Mouse (Mus musculus): Measurements from ENCODE around the gene Eya2. TPM values are rescaled to one million over a fixed set of nuclear protein-coding genes. Genes with fewer than 3 reads are reported as not detected.
A peak's percentile ranks its signal among the peaks of the same experiment; 100 is the strongest.
"Not testable (repeated sequence)": the region's sequence is repeated elsewhere in the genome, so short reads cannot be mapped to it uniquely, and the experiment has no call there.

Eya2 gene
- polyA plus RNA-seq (2015; fragmentation: Nextera tagmentation; extraction: Ambion mirVana), result 15.5 and 21.6 TPM in 2 replicates

GRCm38 (mm10) chr2:165594907-165595675, at the start of gene Eya2:
TSS of gene Eya2 (plus strand) at chr2:165595032.
- peak within 1 kb of the TSS; percentile 24; the same call in 1 of the 2 replicates for H3K27ac ChIP-seq (replicated peaks)
- H3K4me1 ChIP-seq (replicated peaks; ENCODE audit: control insufficient read depth, insufficient read depth), result no peaks in the 10 kb centered on the region
- peak within 1 kb of the TSS; percentile 74 for H3K4me2 ChIP-seq (replicated peaks; ENCODE audit: low read depth)
- H3K9ac ChIP-seq (ENCODE audit: low read length), result peak within 1 kb of the TSS; percentile 67
- DNase-seq (ENCODE audit: low spot score) (peak; percentile 61), ATAC-seq (ENCODE audit: low FRiP score, low TSS enrichment) (peak; percentile 64)
- H3K4me3 ChIP-seq (ENCODE audit: low read depth, low read length), result peak within 1 kb of the TSS; percentile 55
- H3K9me3 ChIP-seq (ENCODE audit: control insufficient read depth, low read length), result no peaks in the 10 kb centered on the region
- H3K36me3 ChIP-seq (ENCODE audit: control insufficient read depth, insufficient read depth, low read length), result no peaks in the 10 kb centered on the region
- TF ChIP-seq EP300 (optimal IDR thresholded peaks at IDR 0.05) (no peak), CTCF (IDR thresholded peaks at IDR 0.05; ENCODE audit: low read depth) (no peak)
- H3K27me3 ChIP-seq (ENCODE audit: control insufficient read depth, insufficient read depth, low read length), result no peaks in the 10 kb centered on the region
- 1% methylated on average over 54 of the region's 83 CpGs for WGBS

GRCm38 (mm10) chr2:165545687-165546086, 49.1 kb upstream of the Eya2 start:
- H3K27me3 ChIP-seq (ENCODE audit: control insufficient read depth, insufficient read depth, low read length), result no peaks in the 10 kb centered on the region
- DNase-seq (ENCODE audit: low spot score) (no peak), ATAC-seq (ENCODE audit: low FRiP score, low TSS enrichment) (no peak)
- H3K4me1 ChIP-seq (replicated peaks; ENCODE audit: control insufficient read depth, insufficient read depth), result no peaks in the 10 kb centered on the region
- H3K9ac ChIP-seq (ENCODE audit: low read length), result no peak overlapping the region
- no peaks in the 10 kb centered on the region for H3K9me3 ChIP-seq (ENCODE audit: control insufficient read depth, low read length)
- H3K4me3 ChIP-seq (ENCODE audit: low read depth, low read length), result no peak overlapping the region
- no peaks in the 10 kb centered on the region for H3K36me3 ChIP-seq (ENCODE audit: control insufficient read depth, insufficient read depth, low read length)
- TF ChIP-seq EP300 (optimal IDR thresholded peaks at IDR 0.05) (no peak), CTCF (IDR thresholded peaks at IDR 0.05; ENCODE audit: low read depth) (no peak)
- no peak overlapping the region for H3K4me2 ChIP-seq (replicated peaks; ENCODE audit: low read depth)
- no peak overlapping the region for H3K27ac ChIP-seq (replicated peaks)
- WGBS, result 83% methylated on average over 2 of the region's 2 CpGs

GRCm38 (mm10) chr2:165546341-165546740, 48.5 kb upstream of the Eya2 start:
- H3K27ac ChIP-seq (replicated peaks), result no peak overlapping the region
- no peaks in the 10 kb centered on the region for H3K4me1 ChIP-seq (replicated peaks; ENCODE audit: control insufficient read depth, insufficient read depth)
- H3K27me3 ChIP-seq (ENCODE audit: control insufficient read depth, insufficient read depth, low read length), result no peaks in the 10 kb centered on the region
- H3K4me2 ChIP-seq (replicated peaks; ENCODE audit: low read depth), result no peak overlapping the region
- H3K9me3 ChIP-seq (ENCODE audit: control insufficient read depth, low read length), result no peaks in the 10 kb centered on the region
- no peak for ATAC-seq (ENCODE audit: low FRiP score, low TSS enrichment)
- no peak for DNase-seq (ENCODE audit: low spot score)
- no peaks in the 10 kb centered on the region for H3K36me3 ChIP-seq (ENCODE audit: control insufficient read depth, insufficient read depth, low read length)
- H3K9ac ChIP-seq (ENCODE audit: low read length), result no peak overlapping the region
- H3K4me3 ChIP-seq (ENCODE audit: low read depth, low read length), result no peak overlapping the region
- WGBS, result 65% methylated on average over 8 of the region's 8 CpGs
- no peak for TF ChIP-seq EP300 (optimal IDR thresholded peaks at IDR 0.05)
- no peak for TF ChIP-seq CTCF (IDR thresholded peaks at IDR 0.05; ENCODE audit: low read depth)

- no peaks in the 10 kb centered on the region for H3K36me3 ChIP-seq (ENCODE audit: control insufficient read depth, insufficient read depth, low read length)
- no peak overlapping the region for H3K27ac ChIP-seq (replicated peaks)
- DNase-seq (ENCODE audit: low spot score) (no peak), ATAC-seq (ENCODE audit: low FRiP score, low TSS enrichment) (no peak)
- H3K9me3 ChIP-seq (ENCODE audit: control insufficient read depth, low read length), result no peaks in the 10 kb centered on the region
- H3K4me3 ChIP-seq (ENCODE audit: low read depth, low read length), result no peak overlapping the region
- 50% methylated on average over 9 of the region's 9 CpGs for WGBS
- TF ChIP-seq EP300 (optimal IDR thresholded peaks at IDR 0.05) (no peak), CTCF (IDR thresholded peaks at IDR 0.05; ENCODE audit: low read depth) (no peak)
- H3K4me1 ChIP-seq (replicated peaks; ENCODE audit: control insufficient read depth, insufficient read depth), result no peaks in the 10 kb centered on the region
- no peak overlapping the region for H3K9ac ChIP-seq (ENCODE audit: low read length)
- no peaks in the 10 kb centered on the region for H3K27me3 ChIP-seq (ENCODE audit: control insufficient read depth, insufficient read depth, low read length)
- H3K4me2 ChIP-seq (replicated peaks; ENCODE audit: low read depth), result no peak overlapping the region
Observed at GRCm38 (mm10) chr2:165547410-165547809, 47.4 kb upstream of the Eya2 start.

GRCm38 (mm10) chr2:165548627-165549026, 46.2 kb upstream of the Eya2 start:
- WGBS, result 77% methylated on average over 6 of the region's 6 CpGs
- TF ChIP-seq CTCF (IDR thresholded peaks at IDR 0.05; ENCODE audit: low read depth) (no peak), EP300 (optimal IDR thresholded peaks at IDR 0.05) (no peak)
- no peak overlapping the region for H3K4me2 ChIP-seq (replicated peaks; ENCODE audit: low read depth)
- DNase-seq (ENCODE audit: low spot score), result no peak
- H3K4me1 ChIP-seq (replicated peaks; ENCODE audit: control insufficient read depth, insufficient read depth), result no peaks in the 10 kb centered on the region
- H3K4me3 ChIP-seq (ENCODE audit: low read depth, low read length), result no peak overlapping the region
- H3K36me3 ChIP-seq (ENCODE audit: control insufficient read depth, insufficient read depth, low read length), result no peaks in the 10 kb centered on the region
- no peak overlapping the region for H3K27ac ChIP-seq (replicated peaks)
- H3K9me3 ChIP-seq (ENCODE audit: control insufficient read depth, low read length), result no peaks in the 10 kb centered on the region
- H3K27me3 ChIP-seq (ENCODE audit: control insufficient read depth, insufficient read depth, low read length), result no peaks in the 10 kb centered on the region
- no peak overlapping the region for H3K9ac ChIP-seq (ENCODE audit: low read length)
- ATAC-seq (ENCODE audit: low FRiP score, low TSS enrichment), result no peak

- not testable (repeated sequence) for H3K4me3 ChIP-seq (ENCODE audit: low read depth, low read length); H3K27me3 ChIP-seq (ENCODE audit: control insufficient read depth, insufficient read depth, low read length); DNase-seq (ENCODE audit: low spot score); H3K4me2 ChIP-seq (replicated peaks; ENCODE audit: low read depth); ATAC-seq (ENCODE audit: low FRiP score, low TSS enrichment); H3K27ac ChIP-seq (replicated peaks); H3K36me3 ChIP-seq (ENCODE audit: control insufficient read depth, insufficient read depth, low read length); H3K9ac ChIP-seq (ENCODE audit: low read length); H3K4me1 ChIP-seq (replicated peaks; ENCODE audit: control insufficient read depth, insufficient read depth); H3K9me3 ChIP-seq (ENCODE audit: control insufficient read depth, low read length)
- WGBS, result 77% methylated on average over 7 of the region's 7 CpGs
- peak; percentile 55 for TF ChIP-seq CTCF (IDR thresholded peaks at IDR 0.05; ENCODE audit: low read depth)
Observed at GRCm38 (mm10) chr2:165550410-165550809, 44.4 kb upstream of the Eya2 start.
